Mouse (Mus musculus) kidney, adult 2 months (tissue): ENCODE data around the gene Tsc22d2. TPM values are rescaled to one million over a fixed set of nuclear protein-coding genes. Genes with fewer than 3 reads are reported as not detected.
A peak's percentile ranks its signal among the peaks of the same experiment; 100 is the strongest.
"Not testable (repeated sequence)": the region's sequence is repeated elsewhere in the genome, so short reads cannot be mapped to it uniquely, and the experiment has no call there.

Source experiments
- DNase-seq: peaks from one replicate; pipeline ENCODE4 v3.0.0; 2021
- H3K27ac ChIP-seq: fragments of 200-500 bp; 2 replicates; pipeline ENCODE4 v1.5.1; 2012; ENCODE audit warnings: low read depth, low read length, control low read depth, inconsistent platforms; ENCODE audit not compliant: insufficient read depth
- H3K27me3 ChIP-seq: fragments of 200-500 bp; replicated peaks from 2 replicates; pipeline ENCODE4 v1.6.1; 2012; ENCODE audit warnings: mild to moderate bottlenecking, moderate library complexity, low read length, inconsistent platforms; ENCODE audit not compliant: control insufficient read depth, insufficient read depth
- H3K36me3 ChIP-seq: fragments of 200-500 bp; 2 replicates; pipeline ENCODE4 v1.6.1; 2012; ENCODE audit warnings: mild to moderate bottlenecking, moderate library complexity, low read length, inconsistent platforms; ENCODE audit not compliant: control insufficient read depth, insufficient read depth
- H3K4me1 ChIP-seq: fragments of 200-500 bp; 2 replicates; pipeline ENCODE4 v1.6.1; 2011; ENCODE audit warnings: low read length; ENCODE audit not compliant: control insufficient read depth, insufficient read depth
- H3K4me3 ChIP-seq: fragments of 200-500 bp; 2 replicates; pipeline ENCODE4 v1.5.1; 2011; ENCODE audit warnings: mild to moderate bottlenecking, low read depth, low read length, control low read depth; ENCODE audit not compliant: insufficient read depth
- CTCF ChIP-seq: fragments of 200-500 bp; conservative IDR thresholded peaks from 2 replicates; pipeline ENCODE4 v1.5.1; 2011; ENCODE audit warnings: low read depth, mild to moderate bottlenecking, control low read depth, low read length, moderate library complexity, mixed read lengths; ENCODE audit not compliant: insufficient read depth, insufficient read length
- POLR2A ChIP-seq: fragments of 200-500 bp; IDR thresholded peaks from one replicate; pipeline ENCODE4 v1.6.1; 2011; ENCODE audit warnings: low read depth, low read length, control low read depth
- whole genome bisulfite sequencing: fragments of 180-500 bp; shearing (Covaris S2); methylation state at CpG from one replicate; pipeline ENCODE4 v1.1.7; 2018; 5-methylcytosine and 5-hydroxymethylcytosine counted together
- polyA plus RNA-seq: library from polyadenylated mRNA; depleted of rRNA; stranded (reverse); fragments of >200 nt; gene quantifications from 2 replicates; pipeline ENCODE4 v1.2.3, GENCODE M21; 2012

Gene Tsc22d2
- polyA plus RNA-seq, 1 experiment, result 8.4 TPM

DNA sequence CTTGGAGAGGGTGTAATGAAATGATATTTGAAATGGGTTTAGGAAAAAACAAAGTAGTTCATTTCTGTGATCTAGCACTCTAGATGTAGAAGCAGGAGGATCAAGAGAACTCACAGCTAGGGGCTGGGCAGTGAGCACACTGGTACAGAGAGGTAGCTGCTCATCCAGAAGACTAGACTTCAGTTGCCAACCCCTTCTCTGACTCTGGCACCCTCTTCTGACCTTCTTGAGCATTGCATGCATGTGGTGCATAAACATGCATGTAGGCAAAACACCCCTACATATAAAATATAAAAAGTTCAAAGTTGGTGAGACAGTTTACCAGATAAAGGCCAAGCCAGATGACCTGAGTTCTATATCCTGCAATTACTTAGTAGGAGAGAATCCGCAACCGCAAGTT lies 33.7 kb downstream of the Tsc22d2 start:
- DNase-seq, result peak; percentile 8
- Histone ChIP-seq H3K27me3 (no peaks in the 10 kb centered on the region), H3K4me1 (no peaks in the 10 kb centered on the region), H3K36me3 (no peaks in the 10 kb centered on the region), H3K27ac (no peak overlapping the region), H3K4me3 (no peak overlapping the region)
- TF ChIP-seq POLR2A, result no peak
- peak; percentile 44 for TF ChIP-seq CTCF
- 96% methylated on average over 2 of the region's 2 CpGs for WGBS

DNA sequence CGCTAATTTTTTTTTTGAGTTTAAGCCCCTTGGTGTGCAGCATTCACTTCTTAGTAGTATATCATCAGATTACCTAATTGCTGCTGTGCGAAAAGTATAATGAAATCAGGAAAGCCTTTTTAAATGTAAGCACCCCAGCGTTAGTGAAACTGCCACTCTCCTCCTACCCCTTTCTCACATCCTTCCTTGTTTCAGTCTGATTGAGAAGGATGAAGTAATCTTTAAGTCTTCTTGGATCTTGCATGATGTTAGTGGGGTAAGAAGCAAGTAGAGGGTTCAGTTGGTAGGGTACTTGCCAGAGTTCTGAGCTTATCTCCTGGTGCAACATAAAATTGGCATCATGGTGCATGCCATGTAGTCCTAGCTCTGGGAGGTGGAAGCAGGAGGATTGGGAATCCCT lies 35.0 kb downstream of the Tsc22d2 start:
- Histone ChIP-seq H3K36me3 (no peaks in the 10 kb centered on the region), H3K27ac (no peak overlapping the region), H3K4me1 (no peaks in the 10 kb centered on the region), H3K4me3 (no peak overlapping the region), H3K27me3 (no peaks in the 10 kb centered on the region)
- DNase-seq, result no peak
- 92% methylated on average over 3 of the region's 3 CpGs for WGBS
- TF ChIP-seq POLR2A, result no peak
- no peak for TF ChIP-seq CTCF

DNA sequence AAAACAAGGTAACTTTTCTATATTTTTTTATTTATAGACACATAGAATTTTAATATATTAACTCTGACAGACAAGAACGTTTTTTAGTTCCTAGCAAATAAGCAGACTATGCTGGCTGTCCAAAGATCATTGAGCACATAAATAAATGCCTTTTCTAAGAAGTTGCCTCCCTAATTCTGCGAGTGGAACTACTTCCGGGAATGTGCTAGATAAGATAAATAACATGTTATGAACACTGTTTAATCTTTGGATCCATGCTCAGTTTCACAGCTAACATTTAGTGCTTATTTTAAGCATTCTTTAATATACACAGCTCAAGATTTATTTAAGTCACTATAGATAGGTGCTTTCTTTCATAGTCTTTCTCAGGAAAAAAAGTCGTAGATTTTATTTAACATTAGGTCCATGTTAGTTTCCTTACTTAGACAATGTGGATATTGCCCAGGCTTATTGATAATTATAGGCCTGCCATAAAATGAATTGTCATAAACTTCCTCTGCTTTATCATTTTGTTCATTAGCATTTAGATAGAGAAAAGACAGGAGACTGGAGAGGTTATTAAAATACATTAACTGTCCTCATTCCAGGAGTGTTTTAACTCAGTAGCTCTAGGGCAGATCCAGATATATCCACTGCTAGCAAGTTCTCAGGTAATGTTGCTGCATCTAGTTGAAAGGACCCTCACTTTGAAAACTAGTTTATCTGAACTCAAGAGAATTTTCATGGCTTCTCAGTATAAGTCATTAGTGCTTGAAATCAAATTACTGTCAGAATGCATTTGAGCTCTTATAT lies 40.1 kb downstream of the Tsc22d2 start:
- no peaks in the 10 kb centered on the region for H3K27me3 ChIP-seq
- H3K4me3 ChIP-seq, result no peak overlapping the region
- H3K36me3 ChIP-seq, result no peaks in the 10 kb centered on the region; the same call in 1 of the 2 replicates
- H3K27ac ChIP-seq, result no peak overlapping the region
- TF ChIP-seq POLR2A, result no peak
- 32% methylated on average over 4 of the region's 4 CpGs for WGBS
- no peaks in the 10 kb centered on the region for H3K4me1 ChIP-seq
- peak; percentile 8 for DNase-seq

DNA sequence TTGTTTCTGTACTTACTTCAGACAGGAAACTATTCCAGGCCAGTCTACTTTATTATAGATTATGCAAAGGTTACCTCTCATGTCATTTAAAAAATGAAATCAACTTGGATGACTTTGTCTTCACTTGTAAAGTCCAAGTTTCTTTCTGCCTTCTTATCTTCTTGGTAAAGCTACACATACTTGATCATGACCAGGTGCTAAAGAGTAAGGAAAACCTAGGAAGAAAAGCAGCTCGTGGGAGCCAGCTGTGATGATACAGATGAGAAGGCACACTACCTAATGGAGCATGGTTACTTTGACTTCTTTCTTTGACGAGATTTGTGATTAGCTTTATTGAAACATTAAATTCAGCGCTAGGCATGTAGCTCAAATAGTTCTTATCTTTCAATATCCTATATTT lies 40.7 kb downstream of the Tsc22d2 start:
- peaks cover 2% of the 10 kb centered on the region for H3K36me3 ChIP-seq
- H3K4me3 ChIP-seq, result no peak overlapping the region
- WGBS, result 50% methylated on average over 3 of the region's 3 CpGs
- no peaks in the 10 kb centered on the region for H3K4me1 ChIP-seq
- TF ChIP-seq POLR2A (no peak), CTCF (no peak)
- H3K27me3 ChIP-seq, result no peaks in the 10 kb centered on the region
- no peak overlapping the region for H3K27ac ChIP-seq
- DNase-seq, result no peak

DNA sequence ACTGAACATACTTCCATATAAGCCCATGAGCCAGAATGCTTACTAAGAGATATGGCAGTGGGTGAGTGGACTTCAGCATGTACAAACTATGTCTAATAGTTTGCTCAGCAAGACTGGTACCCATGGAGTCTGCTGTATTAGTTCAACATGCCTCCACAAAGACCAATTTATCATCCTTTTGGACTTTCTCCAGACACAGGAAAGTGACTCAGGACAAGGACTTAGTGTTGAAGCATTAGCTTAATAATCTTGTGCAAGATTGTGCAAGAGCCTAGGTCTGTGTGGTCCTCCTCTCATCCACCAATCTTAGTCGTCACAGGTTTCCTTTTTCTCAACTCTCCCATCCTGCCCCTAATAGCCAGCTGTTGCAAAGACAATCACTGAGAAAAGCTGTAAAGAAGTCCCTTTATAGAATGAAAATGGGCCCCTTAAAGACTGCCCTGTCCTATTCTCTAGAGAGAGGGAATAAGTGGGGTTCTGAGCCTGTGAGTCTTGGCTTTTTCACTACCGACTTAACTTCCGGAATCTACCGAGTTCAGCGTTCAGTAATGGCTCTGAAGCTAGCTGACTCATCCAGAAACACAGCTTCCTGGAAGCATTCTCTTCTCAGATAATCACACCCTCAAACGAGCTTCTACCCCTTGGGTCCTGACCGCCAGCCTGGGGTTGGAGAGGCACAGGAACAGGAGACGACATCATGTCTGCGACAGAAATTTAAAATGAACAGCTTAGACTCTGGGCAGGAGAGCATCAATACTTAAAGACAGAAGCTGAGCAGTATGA lies 55.3 kb downstream of the Tsc22d2 start:
- Histone ChIP-seq H3K27ac (no peak overlapping the region), H3K36me3 (no peaks in the 10 kb centered on the region), H3K4me3 (no peak overlapping the region), H3K4me1 (no peaks in the 10 kb centered on the region), H3K27me3 (no peaks in the 10 kb centered on the region)
- DNase-seq, result no peak
- 70% methylated on average over 9 of the region's 9 CpGs for WGBS
- TF ChIP-seq CTCF, result no peak
- no peak for TF ChIP-seq POLR2A

DNA sequence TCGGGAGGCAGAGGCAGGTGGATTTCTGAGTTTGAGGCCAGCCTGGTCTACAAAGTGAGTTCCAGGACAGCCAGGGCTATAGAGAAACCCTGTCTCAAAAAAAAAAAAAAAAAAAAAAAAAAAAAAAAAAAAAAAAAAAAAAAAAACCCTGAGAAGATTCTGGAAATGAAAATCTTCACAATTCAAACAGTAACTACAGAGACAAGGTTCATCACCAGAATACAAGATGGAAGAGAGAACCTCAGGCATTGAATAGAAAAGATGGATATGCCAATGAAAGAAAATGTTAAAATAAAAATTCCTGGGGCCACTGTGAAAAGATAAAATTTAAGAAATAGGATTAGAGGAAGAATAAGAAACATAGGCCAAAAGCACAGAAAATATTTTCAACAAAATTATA lies 60.8 kb downstream of the Tsc22d2 start:
- H3K27ac ChIP-seq, H3K4me1 ChIP-seq, H3K36me3 ChIP-seq, DNase-seq, H3K27me3 ChIP-seq, H3K4me3 ChIP-seq: not testable (repeated sequence)
- WGBS, result 100% methylated on average over 1 of the region's 1 CpGs

DNA sequence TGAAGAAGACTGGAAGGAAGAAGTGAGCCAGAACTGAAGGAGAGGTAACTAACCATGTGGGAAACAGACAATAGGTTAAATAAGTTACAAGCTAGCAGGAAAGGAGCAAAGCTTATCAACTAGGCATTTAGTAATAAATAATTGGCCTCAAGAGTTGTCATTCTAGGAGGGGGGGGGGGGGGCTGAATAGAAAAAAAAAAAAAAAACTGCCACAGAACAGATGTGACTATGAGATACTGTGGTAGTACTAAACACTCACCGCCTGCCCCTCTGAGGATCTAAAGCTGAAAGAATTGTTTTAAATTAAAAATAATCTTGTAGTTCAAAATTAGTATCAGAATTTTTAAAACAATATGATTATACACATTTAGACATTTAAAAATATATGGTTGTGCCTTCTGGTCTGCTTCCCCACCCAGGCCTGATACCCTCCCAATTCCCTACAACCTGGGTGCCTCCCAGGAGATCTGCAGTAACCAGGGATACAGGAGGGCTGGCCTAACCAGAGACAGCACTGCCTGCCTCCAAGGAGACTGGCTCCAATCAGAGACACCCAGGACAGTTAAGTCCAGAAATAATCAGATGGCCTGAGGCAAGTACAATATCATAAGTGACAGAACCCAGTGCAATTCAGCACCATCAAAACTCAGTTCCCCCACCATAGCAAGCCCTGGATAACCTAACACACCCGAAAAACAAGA lies 64.4 kb downstream of the Tsc22d2 start:
- TF ChIP-seq POLR2A (no peak), CTCF (no peak)
- H3K27me3 ChIP-seq, result no peaks in the 10 kb centered on the region
- WGBS, result 95% methylated on average over 2 of the region's 2 CpGs
- no peaks in the 10 kb centered on the region for H3K4me1 ChIP-seq
- H3K36me3 ChIP-seq, result no peaks in the 10 kb centered on the region
- DNase-seq, result no peak
- H3K27ac ChIP-seq, result no peak overlapping the region
- no peak overlapping the region for H3K4me3 ChIP-seq
